Mouse (Mus musculus) left cerebral cortex, adult 18-20 months (tissue): ENCODE measurements around the gene Lefty2. TPM values are rescaled to one million over a fixed set of nuclear protein-coding genes. Genes with fewer than 3 reads are reported as not detected.

Source experiments
- DNase-seq, 2 experiments: peaks; one replicate each; pipeline ENCODE4 v3.0.0; 2021 to 2022; ENCODE audit warnings: low spot score in 2 of 2, mixed read lengths in 1 of 2
- long read RNA-seq, 2 experiments: library from polyadenylated mRNA; stranded (forward); transcript quantifications; one replicate each; pipeline ENCODE4 v2.0.0; 2021
- total RNA-seq, 2 experiments: library from RNA; stranded (reverse); gene quantifications; 2 replicates each; pipeline ENCODE4 v1.2.3; 2021

Gene Lefty2
- total RNA-seq, result under 1 TPM; 0.21 to 0.33 TPM
- long read RNA-seq, experiment 1, result 0 reads
- long read RNA-seq, experiment 2, result 0 reads

- no peak for DNase-seq
Measured at GRCm38 (mm10) chr1:180892808-180893207, at the start of gene Lefty2. Lefty2 (plus strand) TSS chr1:180893108.

GRCm38 (mm10) chr1:180848114-180848510, 44.8 kb upstream of the Lefty2 start:
- DNase-seq, result peak; percentile 59 to 60

GRCm38 (mm10) chr1:180848511-180849241, 44.2 kb upstream of the Lefty2 start:
- peak; percentile 19 to 25 for DNase-seq

- peak in 1 of 2 experiments; percentile 30 for DNase-seq
Measured at GRCm38 (mm10) chr1:180849701-180850301, 43.1 kb upstream of the Lefty2 start.

GRCm38 (mm10) chr1:180850316-180851270, 42.3 kb upstream of the Lefty2 start, which contains the start of gene Sde2:
Sde2 (plus strand) TSS chr1:180851127.
- peak; percentile 100 for DNase-seq

GRCm38 (mm10) chr1:180858763-180859162, 34.1 kb upstream of the Lefty2 start:
- no peak for DNase-seq

GRCm38 (mm10) chr1:180860030-180860429, 32.9 kb upstream of the Lefty2 start:
- no peak for DNase-seq

- no peak for DNase-seq
Measured at GRCm38 (mm10) chr1:180863606-180864005, 29.3 kb upstream of the Lefty2 start.

- no peak for DNase-seq
Measured at GRCm38 (mm10) chr1:180866001-180866400, 26.9 kb upstream of the Lefty2 start.

GRCm38 (mm10) chr1:180870122-180870650, 22.7 kb upstream of the Lefty2 start:
- no peak for DNase-seq

- DNase-seq, result peak in 1 of 2 experiments; percentile 41
Measured at GRCm38 (mm10) chr1:180873861-180874484, 18.9 kb upstream of the Lefty2 start.

- no peak for DNase-seq
Measured at GRCm38 (mm10) chr1:180874615-180875014, 18.3 kb upstream of the Lefty2 start.

- DNase-seq, result no peak
Measured at GRCm38 (mm10) chr1:180875126-180875525, 17.8 kb upstream of the Lefty2 start.

- no peak for DNase-seq
Measured at GRCm38 (mm10) chr1:180877466-180877865, 15.4 kb upstream of the Lefty2 start.

- no peak for DNase-seq
Measured at GRCm38 (mm10) chr1:180881768-180882167, 11.1 kb upstream of the Lefty2 start.

GRCm38 (mm10) chr1:180883731-180884130, 9.2 kb upstream of the Lefty2 start:
- no peak for DNase-seq

GRCm38 (mm10) chr1:180884484-180884883, 8.4 kb upstream of the Lefty2 start:
- DNase-seq, result no peak

- no peak for DNase-seq
Measured at GRCm38 (mm10) chr1:180888556-180889042, 4.3 kb upstream of the Lefty2 start.

GRCm38 (mm10) chr1:180889172-180889571, 3.7 kb upstream of the Lefty2 start:
- no peak for DNase-seq

- no peak for DNase-seq
Measured at GRCm38 (mm10) chr1:180889841-180890240, 3.1 kb upstream of the Lefty2 start.
